Mouse (Mus musculus) forebrain, embryonic 11.5 days (tissue): ENCODE results near the gene Ptprc. TPM values are rescaled to one million over a fixed set of nuclear protein-coding genes. Genes with fewer than 3 reads are reported as not detected.

Source experiments
- ATAC-seq: fragments of 200-750 bp; cut with Nextera tagmentation; replicated peaks from 2 replicates; pipeline ENCODE4 v1.8.0; 2017; ENCODE audit warnings: moderate TSS enrichment; ENCODE audit not compliant: low FRiP score
- DNase-seq: peaks from one replicate; pipeline ENCODE4 v3.0.0-alpha.2; 2017; ENCODE audit warnings: low spot score
- H3K27ac ChIP-seq: fragments of 300-500 bp; sonication (generic); 2 replicates; pipeline ENCODE4 v1.5.1; 2014; ENCODE audit warnings: low read depth, low read length
- H3K27me3 ChIP-seq: fragments of 300-500 bp; sonication (generic); 2 replicates; pipeline ENCODE4 v1.6.1; 2014; ENCODE audit warnings: mild to moderate bottlenecking, low read length, mixed read lengths; ENCODE audit not compliant: control insufficient read depth, insufficient read depth
- H3K36me3 ChIP-seq: fragments of 300-500 bp; sonication (generic); 2 replicates; pipeline ENCODE4 v1.6.1; 2014; ENCODE audit warnings: mild to moderate bottlenecking, low read length, moderate library complexity, mixed read lengths; ENCODE audit not compliant: control insufficient read depth, insufficient read depth
- H3K4me1 ChIP-seq: fragments of 300-500 bp; sonication (generic); replicated peaks from 2 replicates; pipeline ENCODE4 v1.6.1; 2014; ENCODE audit warnings: low read length, mixed read lengths; ENCODE audit not compliant: control insufficient read depth, insufficient read depth
- H3K4me2 ChIP-seq: fragments of 300-500 bp; sonication (generic); 2 replicates; pipeline ENCODE4 v1.6.1; 2014; ENCODE audit warnings: low read depth, mild to moderate bottlenecking, low read length, moderate library complexity, mixed read lengths; ENCODE audit not compliant: severe bottlenecking
- H3K4me3 ChIP-seq: fragments of 300-500 bp; sonication (generic); 2 replicates; pipeline ENCODE4 v1.5.1; 2014; ENCODE audit warnings: low read depth, low read length
- H3K9ac ChIP-seq: fragments of 300-500 bp; sonication (generic); 2 replicates; pipeline ENCODE4 v1.6.1; 2014; ENCODE audit warnings: low read length
- H3K9me3 ChIP-seq: fragments of 300-500 bp; sonication (generic); 2 replicates; pipeline ENCODE4 v1.6.1; 2016; ENCODE audit warnings: low read length, mixed read lengths; ENCODE audit not compliant: control insufficient read depth
- WGBS: fragments of 180-500 bp; shearing (Covaris S2); extraction: QIAGEN DNeasy Blood & Tissue Kit; methylation state at CpG from one replicate; pipeline ENCODE4 v1.1.7; 2014; 5-methylcytosine and 5-hydroxymethylcytosine counted together
- polyA plus RNA-seq: library from polyadenylated mRNA; unstranded; fragments of >200 nt; fragmentation: Nextera tagmentation; extraction: Ambion mirVana; gene quantifications from 2 replicates; pipeline ENCODE4 v1.2.1, GENCODE M21; 2014

The Ptprc gene
- polyA plus RNA-seq, 1 experiment from 2014 or later = 2.0 TPM

GRCm38 (mm10) chr1:138180081-138180480 lies 4.6 kb upstream of the Ptprc start:
- Histone ChIP-seq H3K27me3 (no peaks in the 10 kb centered on the region), H3K9ac (no peak overlapping the region), H3K36me3 (no peaks in the 10 kb centered on the region), H3K4me2 (no peak overlapping the region), H3K4me3 (no peak overlapping the region), H3K4me1 (no peaks in the 10 kb centered on the region), H3K9me3 (no peaks in the 10 kb centered on the region), H3K27ac (no peak overlapping the region)
- DNase-seq = no peak
- no peak for ATAC-seq

GRCm38 (mm10) chr1:138174705-138175492 lies 609 bp downstream of the Ptprc start:
- Histone ChIP-seq H3K4me1 (no peaks in the 10 kb centered on the region), H3K36me3 (no peaks in the 10 kb centered on the region), H3K4me2 (no peak overlapping the region), H3K9me3 (no peaks in the 10 kb centered on the region), H3K27ac (no peak overlapping the region), H3K4me3 (no peak overlapping the region), H3K27me3 (no peaks in the 10 kb centered on the region), H3K9ac (no peak overlapping the region)
- DNase-seq (no peak), ATAC-seq (no peak)
- 90% methylated on average over 9 of the region's 9 CpGs for WGBS

GRCm38 (mm10) chr1:138174143-138174542 lies 1.4 kb downstream of the Ptprc start:
- no peak overlapping the region for H3K4me3 ChIP-seq
- H3K9me3 ChIP-seq = no peaks in the 10 kb centered on the region
- H3K27ac ChIP-seq = no peak overlapping the region
- ATAC-seq = no peak
- no peaks in the 10 kb centered on the region for H3K4me1 ChIP-seq
- H3K4me2 ChIP-seq = no peak overlapping the region
- H3K36me3 ChIP-seq = no peaks in the 10 kb centered on the region
- no peak for DNase-seq
- 84% methylated on average over 4 of the region's 4 CpGs for WGBS
- H3K27me3 ChIP-seq = no peaks in the 10 kb centered on the region
- H3K9ac ChIP-seq = no peak overlapping the region

GRCm38 (mm10) chr1:138173669-138174068 lies 1.8 kb downstream of the Ptprc start:
- Histone ChIP-seq H3K27me3 (no peaks in the 10 kb centered on the region), H3K36me3 (no peaks in the 10 kb centered on the region), H3K9ac (no peak overlapping the region), H3K27ac (no peak overlapping the region), H3K4me3 (no peak overlapping the region), H3K9me3 (no peaks in the 10 kb centered on the region), H3K4me1 (no peaks in the 10 kb centered on the region), H3K4me2 (no peak overlapping the region)
- no peak for ATAC-seq
- no peak for DNase-seq
- 87% methylated on average over 6 of the region's 6 CpGs for WGBS

- Histone ChIP-seq H3K9ac (no peak overlapping the region), H3K27me3 (no peaks in the 10 kb centered on the region), H3K4me1 (no peaks in the 10 kb centered on the region), H3K4me2 (no peak overlapping the region), H3K36me3 (no peaks in the 10 kb centered on the region), H3K4me3 (no peak overlapping the region), H3K9me3 (no peaks in the 10 kb centered on the region), H3K27ac (no peak overlapping the region)
- DNase-seq (no peak), ATAC-seq (no peak)
- 81% methylated on average over 3 of the region's 3 CpGs for WGBS
Measured at GRCm38 (mm10) chr1:138172547-138172946, 3.0 kb downstream of the Ptprc start.

GRCm38 (mm10) chr1:138172096-138172495 lies 3.4 kb downstream of the Ptprc start:
- WGBS = 89% methylated on average over 4 of the region's 4 CpGs
- ATAC-seq = no peak
- no peak overlapping the region for H3K9ac ChIP-seq
- no peak overlapping the region for H3K4me2 ChIP-seq
- H3K36me3 ChIP-seq = no peaks in the 10 kb centered on the region
- H3K4me1 ChIP-seq = no peaks in the 10 kb centered on the region
- no peaks in the 10 kb centered on the region for H3K9me3 ChIP-seq
- H3K27ac ChIP-seq = no peak overlapping the region
- H3K27me3 ChIP-seq = no peaks in the 10 kb centered on the region
- no peak for DNase-seq
- H3K4me3 ChIP-seq = no peak overlapping the region

GRCm38 (mm10) chr1:138166233-138166771 lies 9.2 kb downstream of the Ptprc start:
- Histone ChIP-seq H3K4me1 (no peaks in the 10 kb centered on the region), H3K4me2 (no peak overlapping the region), H3K9me3 (no peaks in the 10 kb centered on the region), H3K36me3 (no peaks in the 10 kb centered on the region), H3K9ac (no peak overlapping the region), H3K27ac (no peak overlapping the region), H3K4me3 (no peak overlapping the region), H3K27me3 (no peaks in the 10 kb centered on the region)
- DNase-seq = no peak
- 85% methylated on average over 5 of the region's 5 CpGs for WGBS
- no peak for ATAC-seq

GRCm38 (mm10) chr1:138162638-138163037 lies 12.9 kb downstream of the Ptprc start:
- no peaks in the 10 kb centered on the region for H3K36me3 ChIP-seq
- no peaks in the 10 kb centered on the region; the same call in 1 of the 2 replicates for H3K4me1 ChIP-seq
- no peak overlapping the region for H3K4me2 ChIP-seq
- H3K9ac ChIP-seq = no peak overlapping the region
- no peaks in the 10 kb centered on the region for H3K27me3 ChIP-seq
- no peak for DNase-seq
- no peak overlapping the region for H3K4me3 ChIP-seq
- H3K27ac ChIP-seq = no peak overlapping the region
- no peak for ATAC-seq
- 93% methylated on average over 8 of the region's 8 CpGs for WGBS
- H3K9me3 ChIP-seq = no peaks in the 10 kb centered on the region

GRCm38 (mm10) chr1:138158921-138159320 lies 16.6 kb downstream of the Ptprc start:
- Histone ChIP-seq H3K4me3 (no peak overlapping the region), H3K9ac (no peak overlapping the region), H3K27ac (no peak overlapping the region), H3K4me2 (no peak overlapping the region), H3K36me3 (no peaks in the 10 kb centered on the region), H3K4me1 (no peaks in the 10 kb centered on the region; the same call in 1 of the 2 replicates), H3K27me3 (no peaks in the 10 kb centered on the region), H3K9me3 (no peaks in the 10 kb centered on the region)
- no peak for DNase-seq
- 78% methylated on average over 2 of the region's 2 CpGs for WGBS
- no peak for ATAC-seq
